Mouse (Mus musculus): ENCODE measurements around the gene Scaf1. TPM values are rescaled to one million over a fixed set of nuclear protein-coding genes. Genes with fewer than 3 reads are reported as not detected.
A peak's percentile ranks its signal among the peaks of the same experiment; 100 is the strongest.
"Not testable (repeated sequence)": the region's sequence is repeated elsewhere in the genome, so short reads cannot be mapped to it uniquely, and the experiment has no call there.

Gene Scaf1
- total RNA-seq, 2 experiments from 2014 or later: 156 to 160 TPM

- DNase-seq (ENCODE audit: extremely low spot score in 1 of 2, low spot score in 2 of 2); intact Hi-C loops (cut with DNase I): not testable (repeated sequence)
These were observed 7.5 kb upstream of the Scaf1 start for GRCm38 (mm10) chr7:45023711-45024110.

- no peak for DNase-seq (ENCODE audit: extremely low spot score in 1 of 2, low spot score in 2 of 2)
- intact Hi-C loops (cut with DNase I): no loop called here
These were observed 4.1 kb upstream of the Scaf1 start for GRCm38 (mm10) chr7:45020225-45020624.

GRCm38 (mm10) chr7:45019031-45019571 lies 2.9 kb upstream of the Scaf1 start:
- peak in 1 of 2 experiments; percentile 84 for DNase-seq (ENCODE audit: extremely low spot score in 1 of 2, low spot score in 2 of 2)
- intact Hi-C loops (cut with DNase I): loop anchor here (5.0 kb wide), 1 partner anchor 33 kb away; the partner anchor contains the start of gene Prr12

GRCm38 (mm10) chr7:45017242-45018061 lies 1.3 kb upstream of the Scaf1 start, which contains the start of gene Rras:
Gene Rras (plus strand): TSS chr7:45017961.
- peak; percentile 88 to 94 for DNase-seq (ENCODE audit: extremely low spot score in 1 of 2, low spot score in 2 of 2)
- intact Hi-C loops (cut with DNase I): loop anchor here (5.0 kb wide), 1 partner anchor 35 kb away; the partner anchor contains the start of gene Prr12

- intact Hi-C loops (cut with DNase I): loop anchor here (5.0 kb wide), 1 partner anchor 36 kb away; the partner anchor contains the start of gene Prr12
These were observed 598 bp upstream of the Scaf1 start for GRCm38 (mm10) chr7:45016761-45017160.

GRCm38 (mm10) chr7:45015344-45015956 lies 713 bp downstream of the Scaf1 start:
- DNase-seq (ENCODE audit: extremely low spot score in 1 of 2, low spot score in 2 of 2): no peak
- intact Hi-C loops (cut with DNase I): loop anchor here (5.0 kb wide), 1 partner anchor 37 kb away; the partner anchor contains the start of gene Prr12

More at GRCm38 (mm10) chr7:45016761-45017160, 598 bp upstream of the Scaf1 start:
- no peak for DNase-seq (ENCODE audit: extremely low spot score in 1 of 2, low spot score in 2 of 2)

GRCm38 (mm10) chr7:45014096-45014451 lies 2.1 kb downstream of the Scaf1 start:
- DNase-seq (ENCODE audit: extremely low spot score in 1 of 2, low spot score in 2 of 2): no peak
- intact Hi-C loops (cut with DNase I): no loop called here

- intact Hi-C loops (cut with DNase I): no loop called here
These were observed 2.6 kb downstream of the Scaf1 start for GRCm38 (mm10) chr7:45013366-45014095.

GRCm38 (mm10) chr7:45012824-45013223 lies 3.3 kb downstream of the Scaf1 start:
- intact Hi-C loops (cut with DNase I): no loop called here
- no peak for DNase-seq (ENCODE audit: extremely low spot score in 1 of 2, low spot score in 2 of 2)

More at GRCm38 (mm10) chr7:45013366-45014095, 2.6 kb downstream of the Scaf1 start:
- no peak for DNase-seq (ENCODE audit: extremely low spot score in 1 of 2, low spot score in 2 of 2)

- DNase-seq (ENCODE audit: extremely low spot score in 1 of 2, low spot score in 2 of 2): no peak
- intact Hi-C loops (cut with DNase I): no loop called here
These were observed 4.2 kb downstream of the Scaf1 start for GRCm38 (mm10) chr7:45012011-45012410.

- intact Hi-C loops (cut with DNase I): no loop called here
- no peak for DNase-seq (ENCODE audit: extremely low spot score in 1 of 2, low spot score in 2 of 2)
These were observed 7.8 kb downstream of the Scaf1 start for GRCm38 (mm10) chr7:45008411-45008810.

GRCm38 (mm10) chr7:45007846-45008245 lies 8.3 kb downstream of the Scaf1 start:
- intact Hi-C loops (cut with DNase I): no loop called here

GRCm38 (mm10) chr7:45007141-45007540 lies 9.0 kb downstream of the Scaf1 start:
- peak in 1 of 2 experiments; percentile 31 for DNase-seq (ENCODE audit: extremely low spot score in 1 of 2, low spot score in 2 of 2)
- intact Hi-C loops (cut with DNase I): no loop called here

More at GRCm38 (mm10) chr7:45007846-45008245, 8.3 kb downstream of the Scaf1 start:
- DNase-seq (ENCODE audit: extremely low spot score in 1 of 2, low spot score in 2 of 2): no peak

- intact Hi-C loops (cut with DNase I): no loop called here
- peak in 1 of 2 experiments; percentile 27 for DNase-seq (ENCODE audit: extremely low spot score in 1 of 2, low spot score in 2 of 2)
These were observed 9.7 kb downstream of the Scaf1 start for GRCm38 (mm10) chr7:45006503-45006902.

GRCm38 (mm10) chr7:45005321-45005992 lies 10.7 kb downstream of the Scaf1 start:
- intact Hi-C loops (cut with DNase I): no loop called here
- no peak for DNase-seq (ENCODE audit: extremely low spot score in 1 of 2, low spot score in 2 of 2)

GRCm38 (mm10) chr7:45004546-45004945 lies 11.6 kb downstream of the Scaf1 start:
- no peak for DNase-seq (ENCODE audit: extremely low spot score in 1 of 2, low spot score in 2 of 2)
- intact Hi-C loops (cut with DNase I): no loop called here

GRCm38 (mm10) chr7:45002440-45002839 lies 13.7 kb downstream of the Scaf1 start:
- no peak for DNase-seq (ENCODE audit: extremely low spot score in 1 of 2, low spot score in 2 of 2)
- intact Hi-C loops (cut with DNase I): no loop called here

GRCm38 (mm10) chr7:45000539-45001114 lies 15.5 kb downstream of the Scaf1 start:
- intact Hi-C loops (cut with DNase I): no loop called here
- peak in 1 of 2 experiments; percentile 45 for DNase-seq (ENCODE audit: extremely low spot score in 1 of 2, low spot score in 2 of 2)

Measured in left cerebral cortex, postnatal 10 days (tissue).